Mouse (Mus musculus) B cell, adult 2 months (primary cell): ENCODE measurements around the gene AC124108.1.

Source experiments
- DNase-seq, 2 experiments: peaks; one replicate each; pipeline ENCODE4 v3.0.0; 2022

Gene AC124108.1

DNA sequence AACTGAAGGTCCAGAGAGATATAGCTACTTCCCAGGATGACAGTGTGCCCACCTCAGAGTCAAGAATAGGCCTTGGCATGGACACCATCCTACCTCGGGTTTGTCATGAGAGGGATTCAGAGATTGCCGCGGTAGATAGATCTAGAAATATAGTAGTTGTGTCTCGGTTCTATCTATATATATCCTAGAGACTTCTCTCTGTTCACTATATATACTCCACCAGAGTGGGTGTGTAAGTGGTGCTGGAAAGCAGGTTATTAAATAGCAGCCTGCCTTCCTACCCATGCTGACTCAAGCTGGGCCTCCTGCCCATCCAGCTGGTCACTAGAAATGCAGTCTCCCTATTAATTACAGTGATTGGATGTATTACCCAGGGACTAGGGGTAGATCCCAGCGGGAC is 11.5 kb downstream of the AC124108.1 start:
- DNase-seq, result no peak

GRCm38 (mm10) chr1:132205958-132206357 is 14.7 kb downstream of the AC124108.1 start:
- DNase-seq, result no peak

DNA sequence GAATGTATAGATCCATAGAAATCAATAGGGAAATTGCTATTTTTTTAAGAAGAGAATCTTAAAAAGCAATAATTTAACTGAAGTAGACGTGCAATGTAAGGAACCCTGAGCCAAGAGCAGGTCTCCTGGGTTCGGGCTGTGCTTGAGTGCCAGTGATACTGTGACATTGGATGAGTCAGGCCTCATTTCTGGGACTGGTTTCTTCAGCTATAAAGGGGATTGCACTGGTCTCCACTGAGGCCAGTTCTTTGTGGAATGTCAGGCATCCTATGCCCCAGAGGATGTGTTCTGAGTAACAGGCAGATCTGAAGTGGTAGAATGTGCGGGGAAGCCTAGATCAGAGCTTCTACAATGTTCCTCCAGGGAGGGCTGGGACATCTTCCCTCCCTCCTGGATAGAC is 15.6 kb downstream of the AC124108.1 start:
- DNase-seq, result no peak

- DNase-seq, result no peak
Measured at GRCm38 (mm10) chr1:132208154-132208553, 16.9 kb downstream of the AC124108.1 start.

DNA sequence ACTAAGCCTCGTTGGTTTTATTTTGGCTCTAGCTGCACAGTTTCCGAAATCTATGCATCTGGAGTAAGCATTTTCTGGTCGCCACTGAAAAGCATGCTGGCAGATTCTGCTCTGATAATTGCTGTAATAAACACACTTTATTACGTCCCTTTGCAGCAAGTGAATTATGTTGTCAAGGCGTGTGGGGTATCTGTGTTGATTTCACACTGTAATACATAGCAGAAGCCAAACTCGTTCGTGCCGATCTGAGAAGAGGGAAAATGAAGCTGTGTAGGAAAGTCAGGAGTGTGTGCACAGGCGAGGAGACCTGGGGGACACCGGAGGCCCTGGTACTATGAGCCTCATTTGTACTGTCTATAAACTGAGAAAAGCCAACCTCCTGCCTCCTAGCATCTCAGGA is 18.1 kb downstream of the AC124108.1 start:
- DNase-seq, result no peak

DNA sequence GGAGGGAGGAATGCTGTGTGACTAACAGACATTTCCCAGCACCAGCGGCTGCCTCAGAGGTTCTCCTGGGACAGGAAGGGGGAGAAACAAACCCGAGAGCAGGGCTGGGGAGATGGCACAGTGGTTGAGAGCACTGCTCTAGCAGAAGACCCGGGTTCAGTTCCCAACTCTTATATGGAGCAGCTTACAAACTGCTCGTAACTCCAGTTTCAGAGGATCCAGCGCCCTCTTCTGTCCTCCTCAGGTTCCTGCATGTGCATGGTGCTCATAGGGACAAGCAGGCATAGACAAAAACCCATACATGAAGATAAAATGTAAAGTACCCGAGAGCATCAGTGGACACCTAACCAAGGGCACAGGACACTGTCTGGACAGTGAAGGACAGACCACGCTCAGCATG is 19.7 kb downstream of the AC124108.1 start:
- peak; percentile 32 to 39 for DNase-seq

- DNase-seq, result no peak
Measured at GRCm38 (mm10) chr1:132211672-132212071, 20.4 kb downstream of the AC124108.1 start.

DNA sequence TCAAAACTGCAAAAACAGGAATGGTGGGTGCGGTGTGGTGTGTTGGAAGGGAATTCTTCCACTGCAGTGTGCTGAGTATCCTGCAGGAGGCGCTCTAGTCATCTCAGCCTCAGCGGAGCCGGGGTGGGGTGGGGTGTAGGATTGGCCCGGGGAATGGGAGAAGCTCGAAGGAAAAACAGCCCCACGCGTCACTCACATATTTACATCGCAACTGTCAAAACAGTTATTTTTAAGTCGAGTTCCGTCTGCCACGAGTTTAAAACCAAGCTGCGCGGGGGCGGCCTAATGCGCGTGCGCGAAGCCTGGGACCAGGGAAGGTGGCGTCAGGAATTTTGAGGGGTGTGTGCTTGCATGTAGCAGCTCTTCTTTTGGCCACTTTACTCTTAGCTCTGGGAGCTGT is 21.0 kb downstream of the AC124108.1 start:
- DNase-seq, result peak; percentile 60 to 62

DNA sequence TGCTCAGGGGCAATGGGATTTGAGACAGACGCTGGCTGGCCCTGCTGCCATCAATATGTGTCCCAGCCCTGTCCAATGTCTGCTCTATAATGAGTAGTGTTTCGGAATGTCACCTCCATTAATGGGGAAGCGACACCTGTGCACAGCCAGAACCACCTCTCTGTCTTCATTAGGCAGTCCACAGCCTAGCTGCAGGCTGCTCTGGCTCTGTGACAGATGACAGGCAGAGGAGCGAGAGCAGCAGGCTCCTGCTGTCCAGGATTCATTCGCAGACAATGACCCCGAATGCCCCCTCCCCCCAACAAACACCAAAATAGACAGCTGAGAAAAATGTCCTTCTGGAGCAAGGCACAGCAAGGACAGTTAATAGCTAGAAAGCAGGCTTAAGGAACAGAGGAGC is 21.8 kb downstream of the AC124108.1 start:
- DNase-seq, result no peak

DNA sequence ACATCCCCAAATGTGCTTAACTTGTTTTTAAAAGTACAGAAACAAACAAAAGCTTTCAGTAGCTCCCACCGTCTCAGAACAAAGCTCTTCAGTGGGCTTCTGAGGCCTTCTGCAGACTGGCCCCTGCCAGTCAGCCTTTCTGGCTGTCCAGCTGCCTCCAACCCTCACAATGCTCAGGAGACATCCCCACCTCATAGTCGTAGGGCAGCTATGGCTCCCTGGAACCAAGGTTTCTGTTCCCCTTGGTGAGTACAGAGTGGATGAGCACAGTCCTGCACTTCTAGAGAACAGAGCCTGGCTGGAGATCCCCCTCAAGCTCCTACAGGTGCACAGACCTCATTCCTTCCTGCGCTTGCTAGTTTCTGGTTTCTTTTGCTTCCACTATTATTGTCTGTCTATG is 25.0 kb downstream of the AC124108.1 start:
- no peak for DNase-seq

- no peak for DNase-seq
Measured at GRCm38 (mm10) chr1:132221627-132222026, 30.4 kb downstream of the AC124108.1 start.

DNA sequence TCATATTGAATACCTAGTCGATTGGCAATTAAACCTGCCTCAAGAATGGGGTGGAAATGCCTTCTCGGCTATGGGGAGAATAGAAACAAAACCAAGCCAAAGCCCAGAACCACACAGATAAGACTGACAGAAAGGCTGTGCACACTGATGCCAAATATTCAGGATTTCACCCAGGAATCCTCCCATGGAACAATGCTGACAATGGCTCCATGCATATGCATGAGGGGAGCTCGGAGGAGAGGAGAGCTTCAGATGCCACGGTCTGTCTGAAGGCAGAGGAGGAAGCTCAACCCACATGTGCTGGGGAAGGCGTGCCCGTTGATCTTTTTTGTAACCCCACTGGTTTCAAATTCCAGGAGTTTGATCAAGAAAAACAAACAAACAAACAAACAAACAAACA is 30.9 kb downstream of the AC124108.1 start:
- no peak for DNase-seq

- no peak for DNase-seq
Measured at GRCm38 (mm10) chr1:132226297-132227080, 35.2 kb downstream of the AC124108.1 start.

DNA sequence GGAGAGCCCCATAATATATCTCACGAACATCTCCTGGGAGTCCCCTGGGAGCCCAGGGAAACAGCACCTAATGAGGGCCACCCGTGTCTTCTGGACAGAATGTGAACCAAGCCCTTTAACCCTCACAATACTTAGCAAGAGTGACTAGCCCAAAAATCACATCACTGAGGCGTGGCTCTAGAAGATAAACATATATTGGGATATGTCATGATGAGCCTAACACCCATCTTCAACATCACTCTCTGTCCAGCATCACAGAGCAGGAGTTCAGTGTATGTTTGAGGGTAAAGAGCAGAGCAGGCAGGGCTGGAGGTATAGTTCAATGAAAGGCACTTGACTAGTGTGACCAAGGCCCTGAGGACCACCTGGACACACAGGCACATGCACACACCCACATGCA is 38.4 kb downstream of the AC124108.1 start, which contains the start of gene Gm10188:
TSS of gene Gm10188 (minus strand) at position 101 of the 400 bp plus-strand sequence.
- no peak for DNase-seq

DNA sequence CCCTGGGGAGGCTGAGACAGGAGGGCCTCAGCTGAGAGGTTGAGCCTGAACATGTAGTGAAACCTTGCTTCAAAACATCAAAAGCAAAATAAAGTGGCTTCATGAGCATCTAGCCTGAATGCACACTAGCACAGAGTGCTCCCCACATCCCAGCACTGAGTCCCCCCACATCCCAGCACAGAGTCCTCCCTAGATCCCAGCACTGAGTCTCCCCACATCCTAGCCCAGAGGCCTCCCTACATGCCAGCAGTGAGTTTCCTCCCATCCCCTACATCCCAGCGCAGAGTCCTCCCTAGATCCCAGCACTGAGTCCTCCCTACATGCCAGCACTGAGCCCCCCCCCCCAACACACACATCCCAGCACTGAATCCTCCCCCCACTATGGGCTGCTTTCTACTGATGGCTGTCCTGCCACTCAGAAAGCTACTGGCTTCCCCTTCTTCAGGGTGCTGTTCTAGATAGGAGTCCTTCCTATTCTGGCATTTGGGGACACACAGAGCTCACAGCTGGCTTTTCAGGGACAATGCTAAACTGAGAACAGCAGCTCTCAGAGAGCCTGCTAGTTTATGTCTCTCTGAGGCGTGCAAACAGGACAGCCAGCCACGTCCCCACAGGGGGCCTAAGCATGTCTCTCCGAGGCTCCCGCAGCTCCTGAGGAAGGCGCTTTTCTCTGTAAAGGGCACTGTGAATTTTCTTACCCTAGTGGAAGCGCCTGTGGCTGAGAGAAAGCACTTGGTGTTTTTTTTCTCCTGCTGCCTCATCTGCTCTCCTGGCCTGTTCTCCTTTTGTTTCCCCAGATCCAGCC is 40.4 kb downstream of the AC124108.1 start:
- no peak for DNase-seq

GRCm38 (mm10) chr1:132233566-132233965 is 42.3 kb downstream of the AC124108.1 start:
- peak; percentile 17 to 27 for DNase-seq

DNA sequence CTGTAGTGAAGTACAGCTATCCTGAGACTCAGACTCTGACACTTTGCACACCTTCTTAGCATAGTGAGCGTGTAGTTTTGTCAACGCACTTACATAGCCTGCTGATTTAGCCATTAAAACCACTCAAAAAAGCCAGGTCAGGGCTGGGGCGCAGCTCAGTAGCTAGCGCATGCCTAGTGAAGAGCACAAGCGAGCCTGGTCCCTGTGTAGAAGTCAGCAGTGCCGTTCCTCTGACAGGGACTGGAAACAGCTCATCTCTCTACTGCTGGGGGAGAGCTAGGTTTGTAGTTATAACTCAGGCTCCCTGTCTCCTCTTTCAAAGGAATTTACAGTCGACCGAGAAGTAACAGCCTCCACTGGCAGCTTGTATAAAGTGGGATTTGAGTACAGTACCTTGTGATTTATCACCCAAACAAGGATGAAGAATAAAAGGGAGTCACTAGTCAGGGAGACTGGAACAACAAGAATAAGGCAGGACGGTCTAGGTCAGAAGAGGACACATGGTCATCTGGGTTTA is 43.6 kb downstream of the AC124108.1 start:
- no peak for DNase-seq

GRCm38 (mm10) chr1:132237585-132238159 is 46.4 kb downstream of the AC124108.1 start:
- DNase-seq, result peak; percentile 76 to 79

DNA sequence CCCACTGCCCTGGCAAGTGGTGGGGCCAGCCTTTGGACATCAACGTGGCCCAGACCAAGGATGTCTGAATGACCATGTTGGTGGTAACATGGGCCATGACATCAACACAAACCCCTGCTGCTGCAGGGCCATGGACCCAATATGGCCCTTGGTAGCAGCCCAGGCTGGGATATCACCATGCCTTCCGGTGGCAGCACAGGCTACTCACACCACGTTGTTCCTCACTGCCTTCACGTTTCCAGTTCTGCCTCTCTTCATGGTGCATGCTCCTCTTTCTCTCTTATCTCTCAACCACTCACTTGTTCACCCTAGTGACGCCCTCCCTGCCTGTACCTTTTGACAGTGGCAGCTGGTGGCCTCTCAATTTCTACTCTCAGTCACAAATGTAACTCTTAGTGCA is 53.8 kb downstream of the AC124108.1 start:
- no peak for DNase-seq

GRCm38 (mm10) chr1:132246137-132246536 is 54.9 kb downstream of the AC124108.1 start:
- DNase-seq, result peak; percentile 56 to 58

DNA sequence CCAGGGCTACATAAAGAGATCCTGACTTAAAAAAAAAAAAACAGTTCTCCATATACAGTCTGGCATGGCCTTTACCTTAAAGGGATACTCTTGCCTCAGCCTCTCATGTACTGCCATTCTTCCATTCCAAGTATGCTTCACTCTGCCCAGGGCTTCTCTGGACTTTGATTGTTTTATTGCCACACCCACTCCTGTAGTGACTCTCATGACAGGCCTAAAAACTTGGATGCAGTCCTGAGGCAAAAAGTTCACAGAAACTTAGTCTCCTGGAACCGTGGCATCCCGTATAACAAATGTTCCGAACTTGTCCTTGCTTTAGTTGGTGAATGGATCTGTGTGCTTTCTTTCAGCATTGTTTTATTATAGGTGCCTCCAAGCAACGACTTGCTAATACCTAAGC is 55.4 kb downstream of the AC124108.1 start:
- DNase-seq, result no peak

DNA sequence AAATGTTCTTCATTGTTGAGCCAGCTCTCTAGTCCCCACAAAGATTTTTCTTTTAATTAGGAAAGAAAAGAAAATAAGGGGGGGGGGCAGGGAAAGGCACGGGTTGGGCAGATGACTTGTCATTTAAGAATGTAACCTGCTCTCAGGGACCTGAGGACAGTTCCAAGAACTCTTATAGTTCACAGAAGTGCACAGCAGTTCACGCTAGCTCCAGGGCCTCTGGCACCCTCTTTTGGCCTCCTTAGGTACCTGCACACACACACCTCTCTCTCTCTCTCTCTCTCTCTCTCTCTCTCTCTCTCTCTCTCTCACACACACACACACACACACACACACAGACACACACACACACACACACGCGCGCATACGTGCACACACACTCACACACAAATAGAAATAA is 63.2 kb downstream of the AC124108.1 start:
- DNase-seq, result no peak
